Mouse (Mus musculus) ovary, postnatal 36 days (tissue): ENCODE measurements around the gene Itga10.
"Not testable (repeated sequence)": the region's sequence is repeated elsewhere in the genome, so short reads cannot be mapped to it uniquely, and the experiment has no call there.

Experiments used
- DNase-seq: peaks from one replicate; pipeline ENCODE4 v3.0.0; 2022; ENCODE audit warnings: low spot score, mixed read lengths

The Itga10 gene

GRCm38 (mm10) chr3:96645018-96645649, at the start of gene Itga10:
Itga10 (plus strand) TSS chr3:96645584.
- peak; percentile 29 for DNase-seq

- DNase-seq = no peak
Measured at GRCm38 (mm10) chr3:96595661-96596060, 49.7 kb upstream of the Itga10 start.

GRCm38 (mm10) chr3:96596228-96596707, 49.1 kb upstream of the Itga10 start, which contains the start of gene Ankrd34a:
Ankrd34a (plus strand) TSS chr3:96596636.
- peak; percentile 56 for DNase-seq

GRCm38 (mm10) chr3:96596855-96597254, 48.5 kb upstream of the Itga10 start:
- no peak for DNase-seq

- no peak for DNase-seq
Measured at GRCm38 (mm10) chr3:96597435-96597891, 47.9 kb upstream of the Itga10 start.

- DNase-seq = peak; percentile 76
Measured at GRCm38 (mm10) chr3:96598156-96599068, 47.0 kb upstream of the Itga10 start.

GRCm38 (mm10) chr3:96599069-96599393, 46.4 kb upstream of the Itga10 start:
- DNase-seq = no peak

- no peak for DNase-seq
Measured at GRCm38 (mm10) chr3:96599411-96599810, 46.0 kb upstream of the Itga10 start.

- DNase-seq = peak; percentile 92
Measured at GRCm38 (mm10) chr3:96600639-96601250, 44.6 kb upstream of the Itga10 start, which contains the start of gene Lix1l. Lix1l (plus strand) TSS chr3:96601149.

- DNase-seq = peak; percentile 77
Measured at GRCm38 (mm10) chr3:96601251-96601787, 44.1 kb upstream of the Itga10 start.

GRCm38 (mm10) chr3:96601941-96602703, 43.3 kb upstream of the Itga10 start:
- DNase-seq = peak; percentile 45

GRCm38 (mm10) chr3:96602704-96603084, 42.7 kb upstream of the Itga10 start:
- no peak for DNase-seq

GRCm38 (mm10) chr3:96603311-96603710, 42.1 kb upstream of the Itga10 start:
- no peak for DNase-seq

- DNase-seq = not testable (repeated sequence)
Measured at GRCm38 (mm10) chr3:96606007-96606406, 39.4 kb upstream of the Itga10 start.

GRCm38 (mm10) chr3:96606618-96607017, 38.8 kb upstream of the Itga10 start:
- no peak for DNase-seq

- no peak for DNase-seq
Measured at GRCm38 (mm10) chr3:96617941-96618340, 27.4 kb upstream of the Itga10 start.

- no peak for DNase-seq
Measured at GRCm38 (mm10) chr3:96623201-96623600, 22.2 kb upstream of the Itga10 start.

GRCm38 (mm10) chr3:96629729-96630600, 15.4 kb upstream of the Itga10 start, which contains the start of gene Rbm8a:
Rbm8a (plus strand) TSS chr3:96629933.
- DNase-seq = peak; percentile 92

GRCm38 (mm10) chr3:96632058-96632457, 13.3 kb upstream of the Itga10 start:
- DNase-seq = no peak

GRCm38 (mm10) chr3:96634015-96634414, 11.4 kb upstream of the Itga10 start:
- no peak for DNase-seq
